Mouse (Mus musculus) effector memory CD4-positive, alpha-beta T cell, adult 7 months (primary cell): ENCODE results near the gene Cox7a2. TPM values are rescaled to one million over a fixed set of nuclear protein-coding genes. Genes with fewer than 3 reads are reported as not detected.

Experiments
- polyA plus RNA-seq: library from polyadenylated mRNA; unstranded; fragments of 100-300 nt; shearing (Covaris generic); gene quantifications from one replicate; pipeline ENCODE4 v1.2.1, GENCODE M21; 2017

Gene Cox7a2
- 204 TPM for polyA plus RNA-seq

GRCm38 (mm10) chr9:79759385-79760005 lies at the start of gene Cox7a2:
TSS of gene Cox7a2 (minus strand) at chr9:79759878.

GRCm38 (mm10) chr9:79792841-79793835 lies 33.5 kb upstream of the Cox7a2 start, which contains the start of gene Tmem30a:
TSS of gene Tmem30a (minus strand) at chr9:79793507.

GRCm38 (mm10) chr9:79718481-79719370 lies 41.0 kb downstream of the Cox7a2 start, which contains the start of gene Col12a1:
TSS of gene Col12a1 (minus strand) at chr9:79718831.

Other genes with a start within 250 kb of the Cox7a2 start
- 0.35 TPM for gene Col12a1, start 41.0 kb downstream of the Cox7a2 start, polyA plus RNA-seq
- 153 TPM for gene Tmem30a, start 33.6 kb upstream of the Cox7a2 start, polyA plus RNA-seq